Mouse (Mus musculus) testis, adult 2 months (tissue): ENCODE data around the gene Atg10.

Experiments
- CTCF ChIP-seq: fragments of 200-500 bp; IDR thresholded peaks from 2 replicates; pipeline ENCODE4 v1.5.1; 2012; ENCODE audit warnings: low read depth, mild to moderate bottlenecking, inconsistent platforms, low read length, moderate library complexity; ENCODE audit not compliant: control insufficient read depth, insufficient read depth, insufficient replicate concordance
- POLR2A ChIP-seq: fragments of 200-500 bp; IDR thresholded peaks from 2 replicates; pipeline ENCODE4 v1.6.1; 2012; ENCODE audit warnings: low read depth, mild to moderate bottlenecking, inconsistent platforms, low read length, moderate library complexity; ENCODE audit not compliant: control insufficient read depth

DNA sequence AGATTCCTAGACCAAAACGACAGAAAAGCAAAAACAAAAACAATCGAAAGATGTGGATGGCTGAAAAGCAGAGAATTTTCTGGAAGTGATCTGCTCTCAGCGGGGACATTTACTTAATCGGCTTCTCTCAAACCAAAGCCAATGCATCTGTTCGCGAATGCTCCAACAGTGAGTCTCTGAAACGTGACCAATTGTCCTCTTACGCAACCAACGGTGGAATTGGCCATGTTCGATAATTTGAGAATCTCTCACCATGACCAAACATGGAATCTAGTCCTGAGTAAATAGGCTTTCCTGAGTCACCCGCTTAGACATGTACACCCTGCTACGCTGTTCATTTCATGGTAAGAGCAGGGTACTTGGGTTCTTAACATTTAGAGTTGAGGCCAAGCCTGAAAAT lies 326.9 kb downstream of the Atg10 start:
- TF ChIP-seq CTCF = no peak
- TF ChIP-seq POLR2A = no peak
